Mouse (Mus musculus) lung, postnatal 4 days (tissue): ENCODE data around the gene C1qtnf9.
A peak's percentile ranks its signal among the peaks of the same experiment; 100 is the strongest.

ENCODE experiments used
- DNase-seq, 2 experiments: peaks; one replicate each; pipeline ENCODE4 v3.0.0; 2021

C1qtnf9 gene

GRCm38 (mm10) chr14:60752892-60753800 is 14.8 kb upstream of the C1qtnf9 start:
- DNase-seq, result no peak

GRCm38 (mm10) chr14:60753801-60754126 is 14.2 kb upstream of the C1qtnf9 start:
- no peak for DNase-seq

GRCm38 (mm10) chr14:60754656-60755055 is 13.3 kb upstream of the C1qtnf9 start:
- no peak for DNase-seq

GRCm38 (mm10) chr14:60756271-60756670 is 11.7 kb upstream of the C1qtnf9 start:
- DNase-seq, result no peak

GRCm38 (mm10) chr14:60757265-60757664 is 10.7 kb upstream of the C1qtnf9 start:
- DNase-seq, result no peak

- DNase-seq, result no peak
These were observed 10.2 kb upstream of the C1qtnf9 start for GRCm38 (mm10) chr14:60757722-60758121.

GRCm38 (mm10) chr14:60759097-60759496 is 8.8 kb upstream of the C1qtnf9 start:
- DNase-seq, result no peak

- DNase-seq, result no peak
These were observed 6.1 kb upstream of the C1qtnf9 start for GRCm38 (mm10) chr14:60761801-60762200.

GRCm38 (mm10) chr14:60762754-60763153 is 5.2 kb upstream of the C1qtnf9 start:
- DNase-seq, result no peak

- DNase-seq, result no peak
These were observed 4.2 kb upstream of the C1qtnf9 start for GRCm38 (mm10) chr14:60763746-60764145.

- DNase-seq, result no peak
These were observed 3.4 kb upstream of the C1qtnf9 start for GRCm38 (mm10) chr14:60764526-60764925.

- peak in 1 of 2 experiments; percentile 53 for DNase-seq
These were observed 2.9 kb upstream of the C1qtnf9 start for GRCm38 (mm10) chr14:60765025-60765424.

GRCm38 (mm10) chr14:60769340-60769739 is 1.4 kb downstream of the C1qtnf9 start:
- DNase-seq, result no peak

- DNase-seq, result no peak
These were observed 2.7 kb downstream of the C1qtnf9 start for GRCm38 (mm10) chr14:60770594-60770993.

- DNase-seq, result peak; percentile 62 to 82
These were observed 3.1 kb downstream of the C1qtnf9 start for GRCm38 (mm10) chr14:60771057-60771456.

- no peak for DNase-seq
These were observed 5.5 kb downstream of the C1qtnf9 start for GRCm38 (mm10) chr14:60773476-60773875.

- DNase-seq, result no peak
These were observed 8.6 kb downstream of the C1qtnf9 start for GRCm38 (mm10) chr14:60776521-60776920.

GRCm38 (mm10) chr14:60777485-60777919 is 9.6 kb downstream of the C1qtnf9 start:
- DNase-seq, result no peak

- no peak for DNase-seq
These were observed 11.3 kb downstream of the C1qtnf9 start for GRCm38 (mm10) chr14:60779198-60779597.

- DNase-seq, result no peak
These were observed 14.3 kb downstream of the C1qtnf9 start for GRCm38 (mm10) chr14:60782121-60782656.

GRCm38 (mm10) chr14:60783196-60783595 is 15.3 kb downstream of the C1qtnf9 start:
- DNase-seq, result no peak

- DNase-seq, result peak; percentile 89 to 90
These were observed 16.7 kb downstream of the C1qtnf9 start, which contains the start of gene Mipep for GRCm38 (mm10) chr14:60784427-60785315. TSS of gene Mipep (plus strand) at chr14:60784573.

GRCm38 (mm10) chr14:60790103-60790502 is 22.2 kb downstream of the C1qtnf9 start:
- DNase-seq, result peak in 1 of 2 experiments; percentile 65
